Mouse (Mus musculus) embryonic facial prominence, embryonic 13.5 days (tissue): ENCODE data around the gene Cadps2. TPM values are rescaled to one million over a fixed set of nuclear protein-coding genes. Genes with fewer than 3 reads are reported as not detected.

Experiments
- ATAC-seq: fragments of 200-750 bp; cut with Nextera tagmentation; 2 replicates; pipeline ENCODE4 v1.8.0; 2017; ENCODE audit warnings: low read depth; ENCODE audit not compliant: insufficient number of reproducible peaks, insufficient read depth, low FRiP score, low TSS enrichment
- H3K27ac ChIP-seq: fragments of 300-500 bp; sonication (generic); 2 replicates; pipeline ENCODE4 v1.5.1; 2015; ENCODE audit warnings: moderate library complexity, mild to moderate bottlenecking, inconsistent platforms
- H3K27me3 ChIP-seq: fragments of 300-500 bp; sonication (generic); 2 replicates; pipeline ENCODE4 v1.6.1; 2015; ENCODE audit warnings: mild to moderate bottlenecking, inconsistent platforms
- H3K36me3 ChIP-seq: fragments of 300-500 bp; sonication (generic); 2 replicates; pipeline ENCODE4 v1.6.1; 2015; ENCODE audit warnings: mild to moderate bottlenecking, inconsistent platforms
- H3K4me1 ChIP-seq: fragments of 300-500 bp; sonication (generic); 2 replicates; pipeline ENCODE4 v1.6.1; 2015; ENCODE audit warnings: inconsistent platforms
- H3K4me2 ChIP-seq: fragments of 300-500 bp; sonication (generic); 2 replicates; pipeline ENCODE4 v1.6.1; 2015; ENCODE audit warnings: moderate library complexity, mild to moderate bottlenecking, inconsistent platforms
- H3K4me3 ChIP-seq: fragments of 300-500 bp; sonication (generic); 2 replicates; pipeline ENCODE4 v1.5.1; 2015; ENCODE audit warnings: mild to moderate bottlenecking, inconsistent platforms
- H3K9ac ChIP-seq: fragments of 300-500 bp; sonication (generic); 2 replicates; pipeline ENCODE4 v1.6.1; 2015; ENCODE audit warnings: mild to moderate bottlenecking, inconsistent platforms
- H3K9me3 ChIP-seq: fragments of 300-500 bp; sonication (generic); 2 replicates; pipeline ENCODE4 v1.6.1; 2016; ENCODE audit warnings: inconsistent platforms
- whole genome bisulfite sequencing: fragments of 180-500 bp; shearing (Covaris S2); methylation state at CpG from one replicate; pipeline ENCODE4 v1.1.7; 2015; ENCODE audit warnings: mixed read lengths; 5-methylcytosine and 5-hydroxymethylcytosine counted together
- polyA plus RNA-seq: library from polyadenylated mRNA; unstranded; fragments of >200 nt; fragmentation: Nextera tagmentation; extraction: Ambion mirVana; gene quantifications from 2 replicates; pipeline ENCODE4 v1.2.1, GENCODE M21; 2015

The Cadps2 gene
- polyA plus RNA-seq, 1 experiment from 2014 or later, result 3.5 TPM

DNA sequence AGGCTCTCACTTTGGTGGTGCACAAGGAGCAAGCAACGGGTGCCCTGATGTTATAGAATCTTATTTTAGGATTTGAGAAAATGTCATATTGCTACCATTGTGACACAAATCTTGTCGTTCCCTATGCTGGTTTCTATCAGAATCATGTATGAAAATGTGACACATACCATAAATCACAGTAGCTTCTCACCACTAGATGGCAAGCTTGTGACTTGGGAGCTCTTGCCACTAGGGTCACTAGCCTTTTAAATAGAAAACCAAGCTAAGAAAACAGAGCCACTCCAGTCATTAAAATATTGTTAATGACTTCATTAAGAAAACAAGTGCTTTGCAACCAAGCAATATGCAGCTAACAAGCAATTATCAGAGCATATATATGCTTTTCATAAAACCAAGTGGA, 81.0 kb downstream of the Cadps2 start:
- H3K9ac ChIP-seq, result no peak overlapping the region
- no peak overlapping the region for H3K27ac ChIP-seq
- no peak overlapping the region for H3K4me3 ChIP-seq
- H3K4me2 ChIP-seq, result no peak overlapping the region
- 73% methylated on average over 2 of the region's 2 CpGs for WGBS
- H3K9me3 ChIP-seq, result no peaks in the 10 kb centered on the region
- H3K36me3 ChIP-seq, result no peaks in the 10 kb centered on the region
- no peaks in the 10 kb centered on the region for H3K4me1 ChIP-seq
- H3K27me3 ChIP-seq, result no peaks in the 10 kb centered on the region
- no peak for ATAC-seq

DNA sequence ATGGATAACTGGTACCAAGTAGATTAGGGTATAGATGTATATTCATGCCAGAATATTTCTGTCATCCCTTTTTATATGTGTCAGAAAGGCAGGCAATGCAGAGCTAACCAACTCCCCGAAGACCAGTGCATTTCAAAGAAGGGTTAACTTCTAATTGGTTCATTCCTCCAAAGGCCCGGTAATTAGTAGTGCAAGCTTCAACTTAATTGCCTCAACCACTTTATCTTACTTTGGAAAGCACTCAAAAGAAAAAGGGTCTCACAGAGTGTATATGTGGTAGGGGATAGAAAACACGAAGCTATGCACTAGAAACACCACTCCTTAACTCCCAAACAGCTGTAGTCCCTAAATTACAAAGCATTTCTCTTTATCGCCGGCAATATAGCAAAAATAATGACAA, 90.4 kb downstream of the Cadps2 start:
- no peaks in the 10 kb centered on the region for H3K9me3 ChIP-seq
- 72% methylated on average over 5 of the region's 5 CpGs for WGBS
- no peak overlapping the region for H3K4me3 ChIP-seq
- ATAC-seq, result peak; percentile 20; the same call in 1 of the 2 replicates
- no peak overlapping the region for H3K27ac ChIP-seq
- no peak overlapping the region for H3K9ac ChIP-seq
- H3K36me3 ChIP-seq, result no peaks in the 10 kb centered on the region
- H3K4me1 ChIP-seq, result no peaks in the 10 kb centered on the region
- no peaks in the 10 kb centered on the region for H3K27me3 ChIP-seq
- H3K4me2 ChIP-seq, result no peak overlapping the region

DNA sequence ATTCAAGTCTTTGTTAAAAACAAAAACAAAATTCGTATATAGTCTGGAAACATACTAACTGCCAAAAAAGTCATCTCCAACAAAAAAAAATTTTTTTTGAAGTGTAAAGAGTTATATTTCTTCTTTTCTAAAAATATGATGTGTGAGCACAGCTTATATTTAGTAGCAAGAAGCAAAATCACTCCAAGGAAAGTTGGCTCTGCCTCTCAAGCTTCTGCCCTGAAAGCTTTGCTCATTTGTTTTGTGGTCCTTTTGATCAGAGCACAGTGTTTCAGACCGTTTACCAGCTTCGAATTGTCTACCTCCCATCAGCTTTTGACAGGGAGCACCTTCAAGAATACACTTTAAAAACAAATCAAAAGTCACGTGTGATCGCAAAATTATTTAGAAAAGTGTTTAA, 99.2 kb downstream of the Cadps2 start:
- ATAC-seq, result no peak
- H3K27ac ChIP-seq, result no peak overlapping the region
- no peak overlapping the region for H3K4me3 ChIP-seq
- no peak overlapping the region for H3K4me2 ChIP-seq
- H3K27me3 ChIP-seq, result no peaks in the 10 kb centered on the region
- H3K9ac ChIP-seq, result no peak overlapping the region
- H3K36me3 ChIP-seq, result no peaks in the 10 kb centered on the region
- no peaks in the 10 kb centered on the region for H3K9me3 ChIP-seq
- 71% methylated on average over 5 of the region's 5 CpGs for WGBS
- no peaks in the 10 kb centered on the region for H3K4me1 ChIP-seq

DNA sequence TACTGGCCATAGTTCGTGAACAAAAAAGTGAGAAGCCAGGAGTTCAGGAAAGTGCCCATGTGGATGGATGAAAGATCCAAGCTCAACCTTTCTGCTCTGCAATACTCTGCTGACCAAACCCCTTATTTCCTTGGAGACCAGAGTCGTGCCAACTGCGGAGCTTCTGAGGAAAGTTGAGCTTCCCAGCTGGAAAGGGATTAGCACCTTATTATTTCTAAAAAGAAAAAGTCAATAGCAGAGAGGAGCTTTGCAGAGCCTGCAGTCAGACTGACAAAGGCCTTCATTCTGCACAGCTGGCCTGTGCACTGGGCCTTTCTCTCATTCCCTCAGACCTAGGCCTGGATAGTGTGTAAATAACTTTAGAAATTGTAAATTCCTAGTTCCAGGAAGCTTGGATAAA, 106.5 kb downstream of the Cadps2 start:
- Histone ChIP-seq H3K4me2 (no peak overlapping the region), H3K36me3 (no peaks in the 10 kb centered on the region), H3K4me3 (no peak overlapping the region), H3K9me3 (no peaks in the 10 kb centered on the region), H3K9ac (no peak overlapping the region), H3K27me3 (no peaks in the 10 kb centered on the region), H3K4me1 (no peaks in the 10 kb centered on the region), H3K27ac (no peak overlapping the region)
- 24% methylated on average over 3 of the region's 3 CpGs for WGBS
- no peak for ATAC-seq

DNA sequence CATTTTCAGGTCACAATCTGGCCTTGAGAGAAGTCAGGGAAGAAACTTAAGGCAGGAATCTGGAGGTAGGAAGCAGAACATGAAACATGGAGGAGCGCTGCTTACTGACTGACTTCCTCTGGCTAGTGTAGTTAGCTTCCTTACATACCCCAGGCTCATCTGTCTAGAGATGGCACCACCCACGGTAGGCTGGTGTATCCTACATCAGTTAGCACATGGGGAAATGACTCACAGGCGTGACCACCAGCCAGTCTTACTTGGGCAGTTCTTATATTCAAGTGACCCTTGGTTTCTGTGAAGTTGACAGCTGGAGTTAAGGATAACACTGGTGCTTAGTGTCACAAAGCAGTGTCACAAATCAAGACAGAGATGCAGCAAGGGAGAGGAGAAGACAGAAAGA, 110.6 kb downstream of the Cadps2 start:
- no peak overlapping the region for H3K27ac ChIP-seq
- no peak overlapping the region for H3K9ac ChIP-seq
- no peaks in the 10 kb centered on the region for H3K36me3 ChIP-seq
- H3K4me2 ChIP-seq, result no peak overlapping the region
- ATAC-seq, result no peak
- H3K9me3 ChIP-seq, result no peaks in the 10 kb centered on the region
- no peak overlapping the region for H3K4me3 ChIP-seq
- H3K27me3 ChIP-seq, result no peaks in the 10 kb centered on the region
- no peaks in the 10 kb centered on the region for H3K4me1 ChIP-seq
- 75% methylated on average over 3 of the region's 3 CpGs for WGBS

DNA sequence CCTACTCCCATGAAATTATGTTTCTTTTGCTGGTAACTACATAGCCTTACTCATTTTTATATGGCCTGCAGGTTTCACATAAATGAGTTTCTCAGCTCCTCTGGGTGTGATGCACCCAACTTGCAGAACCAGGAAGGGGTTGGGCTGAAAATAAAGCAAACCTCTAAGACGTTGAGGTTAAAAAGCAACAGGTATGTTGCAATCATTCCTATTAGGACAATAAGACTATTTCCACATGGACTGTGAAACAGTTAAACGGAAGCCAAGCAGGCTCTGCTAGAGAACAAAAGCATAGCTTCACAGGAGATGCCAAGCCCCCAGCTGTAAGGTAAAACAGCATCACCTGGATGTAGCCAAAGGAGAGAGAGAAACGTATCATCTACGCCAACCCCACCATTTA, 115.5 kb downstream of the Cadps2 start:
- Histone ChIP-seq H3K27ac (no peak overlapping the region), H3K4me2 (no peak overlapping the region), H3K4me1 (no peaks in the 10 kb centered on the region), H3K4me3 (no peak overlapping the region), H3K27me3 (no peaks in the 10 kb centered on the region), H3K9me3 (no peaks in the 10 kb centered on the region), H3K9ac (no peak overlapping the region), H3K36me3 (no peaks in the 10 kb centered on the region)
- no peak for ATAC-seq
- 83% methylated on average over 4 of the region's 4 CpGs for WGBS

DNA sequence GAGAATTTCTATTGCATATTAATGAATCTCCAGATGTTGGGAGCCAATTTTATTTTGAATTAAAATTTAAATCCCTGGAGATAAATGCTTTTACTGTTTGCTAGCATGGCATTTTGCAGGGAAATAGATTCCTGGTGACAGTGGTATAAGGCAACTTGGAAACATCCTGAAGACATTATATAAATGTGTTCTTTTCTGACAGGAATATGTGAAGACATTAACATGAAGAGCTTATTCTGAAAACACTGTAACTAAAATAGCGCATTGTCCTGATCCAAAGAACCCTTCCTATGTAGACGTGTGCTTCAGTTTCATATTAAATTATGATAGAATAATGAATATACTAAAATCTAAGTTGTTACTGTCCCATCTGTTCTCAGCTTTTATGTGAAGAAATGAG, 118.8 kb downstream of the Cadps2 start:
- WGBS, result 85% methylated on average over 2 of the region's 2 CpGs
- ATAC-seq, result no peak

DNA sequence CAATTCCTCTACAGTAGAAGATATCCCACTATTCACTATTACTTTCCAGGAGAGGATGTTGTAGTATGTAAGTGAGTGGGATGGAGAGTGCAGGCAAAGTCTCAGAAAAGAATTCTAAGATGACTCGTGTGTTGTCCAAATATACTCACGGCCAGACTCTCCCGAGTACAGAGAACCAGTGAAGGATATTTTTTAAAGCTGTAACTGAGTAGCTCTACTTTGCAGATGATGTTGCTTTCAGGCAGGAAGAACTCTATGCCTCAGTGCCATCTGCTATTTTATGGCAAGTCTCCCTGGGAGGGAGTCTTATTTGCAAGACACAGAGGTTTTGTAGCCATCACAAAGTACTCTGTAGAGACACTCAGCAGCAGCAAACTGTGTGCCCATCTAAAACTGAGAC, 131.7 kb downstream of the Cadps2 start:
- ATAC-seq, result no peak
- H3K9ac ChIP-seq, result no peak overlapping the region
- no peak overlapping the region for H3K27ac ChIP-seq
- no peaks in the 10 kb centered on the region for H3K27me3 ChIP-seq
- no peaks in the 10 kb centered on the region for H3K4me1 ChIP-seq
- no peaks in the 10 kb centered on the region for H3K9me3 ChIP-seq
- H3K36me3 ChIP-seq, result no peaks in the 10 kb centered on the region
- WGBS, result 77% methylated on average over 3 of the region's 3 CpGs
- H3K4me3 ChIP-seq, result no peak overlapping the region
- no peak overlapping the region for H3K4me2 ChIP-seq

More for the DNA sequence above, 118.8 kb downstream of the Cadps2 start:
- Histone ChIP-seq H3K27ac (no peak overlapping the region), H3K4me1 (no peaks in the 10 kb centered on the region), H3K9me3 (no peaks in the 10 kb centered on the region), H3K27me3 (no peaks in the 10 kb centered on the region), H3K4me3 (no peak overlapping the region), H3K36me3 (no peaks in the 10 kb centered on the region), H3K9ac (no peak overlapping the region), H3K4me2 (no peak overlapping the region)

DNA sequence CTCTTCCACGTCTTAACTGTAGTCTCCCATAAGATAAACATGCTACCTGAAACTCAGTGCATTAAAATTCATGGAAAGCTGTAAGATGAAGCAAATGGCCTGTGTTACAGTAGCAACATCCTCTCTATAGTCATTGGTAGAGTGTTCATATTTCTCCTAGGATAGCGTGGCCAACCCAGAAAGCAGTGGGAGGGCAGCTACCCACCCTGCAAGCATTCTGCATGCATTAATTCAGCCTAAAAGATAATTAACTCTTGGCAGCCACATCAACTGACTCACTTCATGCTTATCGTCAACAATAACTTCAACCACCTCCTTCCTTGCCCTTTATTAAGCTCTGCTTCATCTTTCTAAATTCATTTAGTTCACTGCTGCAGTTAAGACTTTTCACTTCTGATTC, 138.3 kb downstream of the Cadps2 start:
- Histone ChIP-seq H3K4me2 (no peak overlapping the region), H3K4me3 (no peak overlapping the region), H3K9ac (no peak overlapping the region), H3K4me1 (no peaks in the 10 kb centered on the region), H3K27ac (no peak overlapping the region), H3K36me3 (no peaks in the 10 kb centered on the region), H3K27me3 (no peaks in the 10 kb centered on the region), H3K9me3 (no peaks in the 10 kb centered on the region)
- 75% methylated on average over 3 of the region's 3 CpGs for WGBS
- no peak for ATAC-seq

DNA sequence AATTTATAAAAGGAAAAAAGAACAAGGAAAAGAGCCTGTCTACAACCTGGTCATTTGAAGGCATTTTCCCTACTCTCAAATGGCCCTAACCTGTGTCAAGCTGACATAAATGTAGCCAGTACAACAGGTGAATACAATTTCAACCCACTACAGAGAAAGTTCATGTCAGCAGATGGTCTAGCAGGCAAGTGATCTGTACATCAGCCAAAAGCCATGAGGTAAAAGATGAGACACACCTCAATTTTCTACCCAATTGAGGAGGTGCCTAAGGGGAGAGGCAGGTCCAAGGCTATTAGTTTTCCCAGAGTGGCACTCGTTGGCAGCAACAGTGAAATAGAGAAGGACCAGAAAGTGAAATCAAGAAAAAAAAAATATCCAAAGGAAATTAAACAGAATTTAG, 161.0 kb downstream of the Cadps2 start:
- H3K4me1 ChIP-seq, result no peaks in the 10 kb centered on the region
- H3K27ac ChIP-seq, result no peak overlapping the region
- H3K9ac ChIP-seq, result no peak overlapping the region
- no peak overlapping the region for H3K4me3 ChIP-seq
- H3K9me3 ChIP-seq, result no peaks in the 10 kb centered on the region
- no peak for ATAC-seq
- no peak overlapping the region for H3K4me2 ChIP-seq
- no peaks in the 10 kb centered on the region for H3K36me3 ChIP-seq
- no peaks in the 10 kb centered on the region for H3K27me3 ChIP-seq
- 54% methylated on average over 1 of the region's 1 CpGs for WGBS

DNA sequence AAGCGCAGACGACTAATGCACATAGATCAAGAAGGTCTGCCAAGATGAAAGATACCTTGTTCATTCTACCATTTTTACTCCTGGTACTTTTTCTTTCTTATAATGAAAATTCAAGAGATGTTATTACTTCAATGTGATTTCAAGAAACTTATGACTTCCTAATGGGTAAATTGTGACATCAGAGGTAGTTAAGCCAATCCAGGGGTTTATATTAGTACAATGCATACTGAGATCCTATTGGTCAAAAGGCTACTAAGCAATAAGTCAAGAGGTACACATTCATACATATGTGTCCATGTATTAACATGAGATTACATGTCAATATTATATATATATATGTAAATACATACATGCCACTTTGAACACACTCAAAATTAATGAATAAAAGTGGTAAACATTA, 184.2 kb downstream of the Cadps2 start, which contains the start of gene Rnf148:
TSS of gene Rnf148 (minus strand) at position 101 of the 400 bp plus-strand sequence.
- Histone ChIP-seq H3K9ac (no peak within 1 kb of the TSS), H3K4me2 (no peak within 1 kb of the TSS), H3K27ac (no peak within 1 kb of the TSS), H3K4me1 (no peaks in the 10 kb centered on the region), H3K27me3 (no peaks in the 10 kb centered on the region), H3K36me3 (no peaks in the 10 kb centered on the region), H3K9me3 (no peaks in the 10 kb centered on the region), H3K4me3 (no peak within 1 kb of the TSS)
- 86% methylated on average over 2 of the region's 2 CpGs for WGBS
- no peak for ATAC-seq

DNA sequence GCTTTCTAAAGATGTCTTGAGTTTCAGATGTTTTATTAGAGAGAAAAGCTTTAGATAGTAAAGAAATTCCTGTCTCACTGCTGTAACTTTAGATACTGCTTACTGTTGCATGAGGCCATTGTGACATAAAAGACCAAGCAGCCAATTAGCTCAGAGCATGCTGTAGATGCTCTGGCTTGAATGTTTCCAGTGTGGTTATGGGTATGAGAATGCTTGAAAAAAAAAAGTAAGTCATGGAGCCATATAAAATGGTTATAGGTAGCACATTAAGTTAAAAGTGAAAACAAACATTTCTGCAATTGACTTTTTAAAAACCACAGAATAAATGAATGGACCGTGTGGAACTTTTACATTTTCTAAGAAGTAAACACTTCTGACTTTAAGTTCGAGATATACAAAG, 189.0 kb downstream of the Cadps2 start, which contains the start of gene Rnf133:
TSS of gene Rnf133 (minus strand) at position 101 of the 400 bp plus-strand sequence.
- Histone ChIP-seq H3K4me3 (no peak within 1 kb of the TSS), H3K9ac (no peak within 1 kb of the TSS), H3K27ac (no peak within 1 kb of the TSS), H3K27me3 (no peaks in the 10 kb centered on the region), H3K4me2 (no peak within 1 kb of the TSS), H3K36me3 (no peaks in the 10 kb centered on the region), H3K9me3 (no peaks in the 10 kb centered on the region), H3K4me1 (no peaks in the 10 kb centered on the region)
- no peak for ATAC-seq
- WGBS, result 82% methylated on average over 2 of the region's 2 CpGs

DNA sequence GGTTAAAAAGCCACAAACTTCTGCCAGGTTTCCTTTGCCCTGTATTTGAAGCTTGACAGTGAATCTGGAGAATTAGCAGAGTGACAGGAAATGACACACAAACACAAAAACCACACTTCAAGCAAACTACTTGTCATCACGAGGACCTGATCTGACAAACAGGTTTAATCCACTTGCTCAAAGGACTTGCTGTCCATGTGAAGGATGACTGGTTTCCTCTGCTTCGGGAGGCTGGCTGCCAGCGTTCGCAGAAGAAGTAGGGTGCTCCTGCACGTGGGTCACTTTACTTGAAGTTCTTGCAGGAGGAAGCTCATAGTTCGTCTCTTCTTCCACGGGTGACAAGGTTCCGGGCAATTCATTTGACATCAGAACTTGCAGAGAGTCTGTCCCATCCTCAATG, 190.5 kb downstream of the Cadps2 start:
- no peaks in the 10 kb centered on the region for H3K36me3 ChIP-seq
- ATAC-seq, result no peak
- no peaks in the 10 kb centered on the region for H3K9me3 ChIP-seq
- H3K4me3 ChIP-seq, result no peak overlapping the region
- H3K9ac ChIP-seq, result no peak overlapping the region
- H3K4me2 ChIP-seq, result no peak overlapping the region
- H3K27me3 ChIP-seq, result no peaks in the 10 kb centered on the region
- WGBS, result 81% methylated on average over 8 of the region's 8 CpGs
- H3K4me1 ChIP-seq, result no peaks in the 10 kb centered on the region
- H3K27ac ChIP-seq, result no peak overlapping the region
